Mouse (Mus musculus) c-Kit-positive CD71-positive TER-119-positive erythroid progenitor cells, embryonic 14.5 days (primary cell): ENCODE data around the gene D430041D05Rik.
"Not testable (repeated sequence)": the region's sequence is repeated elsewhere in the genome, so short reads cannot be mapped to it uniquely, and the experiment has no call there.

Experiments
- DNase-seq: peaks from one replicate; pipeline ENCODE4 v3.0.0-alpha.2; 2013; ENCODE audit warnings: low spot score

Gene D430041D05Rik

DNA sequence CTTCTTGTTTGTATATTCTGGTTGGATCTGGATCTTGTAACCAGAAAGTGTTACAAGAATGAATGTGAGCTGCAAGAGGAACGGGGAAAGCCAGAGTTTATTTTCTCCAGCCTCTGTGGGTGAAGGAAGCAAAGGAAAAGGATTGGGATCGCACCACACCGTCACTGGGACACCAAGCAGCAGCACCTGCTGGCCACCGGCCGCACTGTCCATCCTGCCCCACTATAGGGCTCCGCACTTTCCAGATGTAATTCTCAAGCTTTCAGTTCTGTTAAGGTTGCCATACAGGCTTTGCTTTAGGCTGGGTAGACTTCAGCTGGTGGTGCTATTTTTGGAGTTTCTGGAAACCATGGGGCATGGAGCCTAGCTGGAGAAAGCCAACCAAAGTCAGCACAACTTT lies 290.5 kb downstream of the D430041D05Rik start:
- DNase-seq: no peak

DNA sequence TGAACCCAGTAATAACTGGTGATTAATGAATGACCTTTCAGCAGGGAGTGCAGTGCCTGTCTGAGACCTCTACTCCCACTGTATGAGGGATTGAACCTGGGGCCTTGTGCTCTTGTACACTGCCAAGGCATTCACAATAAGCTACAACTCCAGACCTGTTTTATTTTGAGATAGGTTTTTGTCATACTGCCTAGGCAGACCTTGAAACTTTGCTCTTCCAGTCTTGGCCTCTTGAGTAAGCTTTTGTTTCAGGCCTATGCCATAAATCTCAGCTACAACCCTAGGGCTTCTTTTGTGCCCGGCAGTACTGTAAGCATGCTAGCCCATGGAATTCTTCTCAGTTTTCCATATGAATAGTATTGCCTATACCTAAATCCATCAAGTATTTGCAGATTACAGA lies 291.7 kb downstream of the D430041D05Rik start:
- DNase-seq: no peak

DNA sequence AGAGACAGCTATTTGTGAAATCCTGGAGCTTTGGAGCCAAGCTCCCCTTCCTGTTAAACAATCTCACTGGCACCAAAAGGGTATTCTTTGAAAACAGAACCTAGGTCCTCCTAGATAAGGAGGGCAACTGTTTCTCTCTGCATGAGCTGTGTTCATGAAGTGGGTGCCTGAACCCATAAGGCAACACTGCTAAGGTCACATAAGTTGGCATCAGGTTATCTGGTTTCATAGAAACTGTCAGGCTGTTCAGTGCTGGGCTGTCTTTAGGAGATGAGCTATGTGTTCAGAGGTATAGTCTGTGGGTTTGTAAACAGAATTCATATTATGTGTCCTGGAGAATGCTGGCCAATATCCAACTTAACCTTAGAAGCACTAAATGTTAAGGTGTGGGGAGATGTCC lies 293.6 kb downstream of the D430041D05Rik start:
- not testable (repeated sequence) for DNase-seq

DNA sequence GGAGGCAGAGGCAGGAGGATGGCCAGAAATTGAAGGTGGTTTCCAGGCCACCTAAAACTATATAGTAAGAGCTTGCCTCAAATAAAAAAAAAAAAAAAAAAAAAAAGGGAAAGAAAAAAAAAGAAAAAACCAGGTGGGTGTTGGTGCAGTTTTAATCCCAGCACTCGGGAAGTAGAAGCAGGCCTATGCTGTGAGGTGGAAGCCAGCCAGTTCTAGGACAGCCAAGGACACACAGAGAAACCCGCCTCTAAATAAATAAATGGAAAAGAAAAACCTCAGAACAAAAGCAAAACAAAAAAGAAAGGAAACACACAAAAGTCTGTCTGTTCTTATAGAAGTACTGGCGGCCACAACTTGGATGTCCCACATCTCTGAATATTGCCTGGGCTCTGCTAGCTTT lies 295.9 kb downstream of the D430041D05Rik start:
- no peak for DNase-seq

DNA sequence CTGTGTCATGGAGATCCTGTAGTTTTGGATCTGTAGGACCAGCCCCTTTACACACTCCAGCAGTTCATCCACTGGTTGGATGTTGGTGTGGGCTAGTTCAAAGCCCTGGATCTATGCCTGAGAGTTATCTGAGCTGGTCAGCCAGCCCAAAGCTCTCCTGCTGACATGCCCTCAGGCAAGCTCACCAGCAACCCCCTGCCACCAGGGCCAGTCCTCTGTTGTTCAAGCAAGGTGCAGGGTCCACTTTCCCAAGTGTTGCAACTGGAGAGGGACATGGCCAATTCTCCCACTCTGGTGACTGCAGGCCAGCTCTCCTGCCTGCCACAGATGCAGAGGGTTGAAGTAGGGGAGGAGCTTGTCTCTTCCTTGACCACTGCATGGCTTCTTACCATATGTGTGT lies 297.2 kb downstream of the D430041D05Rik start:
- not testable (repeated sequence) for DNase-seq

DNA sequence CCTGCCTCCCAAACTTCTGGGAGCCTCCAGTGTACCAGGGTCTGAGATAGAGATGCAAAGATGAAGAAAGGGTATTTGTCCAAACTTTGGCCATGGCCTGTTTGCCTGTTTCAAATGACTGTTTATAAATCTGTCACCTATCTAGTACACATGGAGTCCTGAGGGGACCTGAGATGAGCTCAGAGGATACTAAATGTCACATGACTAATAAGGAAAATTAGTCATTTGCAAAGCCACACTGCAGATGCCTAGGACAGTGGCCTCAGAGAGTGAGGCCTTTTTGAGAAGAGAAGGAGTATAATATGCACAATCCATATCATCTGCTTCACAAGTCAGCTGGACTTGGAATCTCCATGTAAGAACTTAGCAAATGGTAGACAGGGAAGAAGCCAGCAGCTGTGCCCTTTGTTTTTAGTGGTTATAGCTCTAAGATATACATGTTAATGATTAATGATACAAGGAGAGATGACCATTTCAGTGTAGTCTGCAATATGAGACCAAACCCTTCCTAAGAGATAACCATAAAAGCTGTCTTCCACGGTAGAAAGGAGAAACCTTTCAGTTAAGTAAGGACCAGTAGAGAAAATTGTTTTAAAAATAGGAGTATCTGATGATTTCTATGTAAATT lies 299.5 kb downstream of the D430041D05Rik start:
- not testable (repeated sequence) for DNase-seq

DNA sequence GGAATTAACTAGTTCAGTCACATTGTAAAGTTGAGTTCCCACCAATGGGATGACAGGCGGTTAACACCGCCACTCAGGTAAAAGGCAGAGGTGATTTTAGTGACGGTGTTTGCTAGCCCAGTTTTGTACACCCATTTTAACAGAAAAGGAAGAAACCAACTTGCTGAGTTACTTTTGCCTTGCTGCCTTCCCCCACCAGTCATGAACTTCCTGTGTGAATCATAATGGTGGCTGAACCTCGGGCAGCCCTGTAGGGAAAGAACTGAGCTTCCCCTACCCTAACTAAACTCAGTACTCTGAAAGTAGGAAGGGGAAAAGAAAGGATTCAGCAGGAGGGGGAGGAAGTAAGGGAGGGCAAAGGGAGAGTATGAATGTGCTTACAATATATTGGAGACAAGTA lies 300.8 kb downstream of the D430041D05Rik start:
- DNase-seq: no peak

DNA sequence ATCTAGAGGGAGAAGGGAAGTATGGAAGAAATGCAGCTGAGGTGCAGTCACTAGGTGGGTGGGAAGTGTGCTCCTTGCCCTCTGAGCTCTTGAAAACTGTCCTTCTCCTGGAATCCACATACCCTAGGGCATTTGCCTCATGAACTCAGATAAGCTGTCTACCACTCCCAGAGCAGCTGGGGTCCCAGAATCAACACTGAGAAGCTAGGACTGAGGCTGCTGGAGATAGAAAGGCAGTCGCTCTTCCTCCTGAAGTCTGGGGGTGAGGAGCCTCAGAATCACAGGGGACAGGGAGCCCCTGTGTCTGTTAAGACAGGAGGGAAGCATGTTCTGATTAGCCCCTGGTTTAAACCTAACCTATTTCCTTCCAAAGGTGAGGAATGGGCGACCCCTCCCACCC lies 301.3 kb downstream of the D430041D05Rik start:
- DNase-seq: no peak

DNA sequence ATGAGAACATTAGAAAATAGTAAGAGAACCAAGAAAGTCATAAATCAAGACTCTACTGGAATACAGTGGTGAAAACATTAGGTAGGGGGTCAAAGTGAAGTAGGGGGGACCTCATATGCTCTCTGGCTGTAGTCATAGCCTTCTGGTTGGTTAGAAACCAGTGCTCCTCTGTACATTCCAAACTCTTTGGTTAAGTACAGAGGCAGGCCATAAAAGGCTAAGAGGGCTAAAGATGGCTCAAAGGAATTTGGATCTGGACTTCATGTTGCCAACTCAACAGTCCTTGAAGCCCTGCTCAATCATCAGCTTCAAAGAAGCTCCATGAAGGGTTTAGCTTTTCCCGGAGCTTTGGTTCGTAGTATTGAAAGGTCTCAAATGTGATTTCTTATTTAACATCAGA lies 301.8 kb downstream of the D430041D05Rik start:
- not testable (repeated sequence) for DNase-seq

DNA sequence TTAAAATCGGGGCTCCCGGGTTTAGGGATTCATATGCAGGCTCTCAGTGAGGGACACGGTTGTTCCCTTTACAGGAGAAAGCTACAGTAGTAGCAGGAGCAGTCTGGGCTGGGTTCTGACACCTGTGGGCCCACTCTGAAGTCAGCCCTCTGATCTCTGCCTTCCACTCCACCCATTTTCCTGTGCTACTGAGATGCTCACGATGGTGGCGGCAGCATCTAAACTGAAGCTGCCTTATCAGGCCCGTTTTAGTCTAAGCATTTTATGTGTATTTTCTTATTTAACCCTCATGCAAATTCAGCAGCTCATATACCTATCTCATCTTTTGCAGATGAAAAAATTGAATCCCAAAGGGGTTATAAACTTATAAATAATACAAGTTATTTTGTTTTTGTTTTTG lies 306.0 kb downstream of the D430041D05Rik start:
- DNase-seq: no peak

DNA sequence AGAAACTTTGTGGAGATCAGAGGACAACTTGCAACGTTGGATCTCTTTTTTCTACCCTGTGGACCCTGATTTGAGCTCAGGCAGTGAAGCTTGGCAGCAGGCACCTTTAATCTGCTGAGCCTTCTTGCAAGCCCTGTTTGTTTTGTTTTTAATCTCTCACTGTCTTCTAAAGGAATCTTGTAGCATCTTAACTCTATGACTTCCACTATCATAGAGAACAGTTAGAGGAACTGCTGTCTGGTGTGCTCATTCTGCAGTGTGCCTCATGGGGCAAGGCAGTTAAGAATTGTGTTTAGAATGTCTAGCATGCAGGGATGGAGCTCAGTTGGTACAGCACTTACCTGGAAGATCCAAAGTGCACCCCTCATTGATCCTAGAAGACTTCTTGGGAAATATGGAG lies 310.9 kb downstream of the D430041D05Rik start:
- DNase-seq: no peak

DNA sequence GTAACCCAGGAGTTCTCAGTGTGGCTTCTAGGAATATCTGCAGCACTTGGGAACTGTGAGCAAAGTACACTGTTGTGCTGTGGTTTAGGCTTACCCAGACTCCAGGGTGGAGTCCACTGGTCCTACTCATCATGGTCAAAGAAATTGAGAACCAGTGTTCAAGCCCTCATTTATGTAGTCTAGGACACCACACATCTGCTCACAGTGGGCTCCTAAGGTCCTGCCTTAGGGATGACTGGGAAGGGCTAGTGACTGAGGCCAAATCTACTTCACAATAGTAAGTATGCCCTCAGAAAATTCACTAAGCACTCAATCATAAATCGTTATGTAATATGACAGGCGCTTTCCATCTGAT lies 311.6 kb downstream of the D430041D05Rik start:
- DNase-seq: no peak

DNA sequence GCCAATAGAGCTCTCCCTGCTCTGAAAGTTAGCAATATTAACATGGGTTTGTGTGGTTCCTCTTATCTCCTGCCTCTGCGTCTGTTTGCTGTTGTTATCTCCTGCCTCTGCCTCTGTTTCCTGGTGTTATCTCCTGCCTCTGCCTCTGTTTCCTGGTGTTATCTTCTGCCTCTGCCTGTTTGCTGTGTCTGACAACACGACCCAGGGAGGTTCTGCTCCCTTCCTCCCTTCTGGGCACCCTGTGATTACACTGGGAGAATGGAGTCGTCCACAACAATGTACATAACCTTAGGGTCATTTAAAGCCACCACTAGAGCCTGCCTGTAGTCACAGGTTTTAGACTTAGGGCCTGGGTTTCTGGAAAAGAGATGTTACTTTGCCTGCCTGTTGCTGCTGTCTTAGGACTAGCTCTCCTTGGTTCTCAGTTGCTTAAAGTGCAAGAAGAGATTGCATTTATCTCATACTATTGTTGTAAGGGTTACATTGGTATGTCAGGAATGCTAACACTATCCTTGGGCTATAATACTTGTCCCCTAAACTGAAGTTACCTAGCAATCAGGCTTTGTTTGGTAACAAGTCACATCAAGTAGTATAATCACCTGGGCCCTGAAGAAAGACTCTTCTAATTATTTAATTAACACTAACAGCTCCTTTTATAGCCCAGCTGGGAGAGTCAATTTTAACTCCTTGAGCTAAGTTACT lies 312.1 kb downstream of the D430041D05Rik start:
- peak; percentile 52 for DNase-seq

DNA sequence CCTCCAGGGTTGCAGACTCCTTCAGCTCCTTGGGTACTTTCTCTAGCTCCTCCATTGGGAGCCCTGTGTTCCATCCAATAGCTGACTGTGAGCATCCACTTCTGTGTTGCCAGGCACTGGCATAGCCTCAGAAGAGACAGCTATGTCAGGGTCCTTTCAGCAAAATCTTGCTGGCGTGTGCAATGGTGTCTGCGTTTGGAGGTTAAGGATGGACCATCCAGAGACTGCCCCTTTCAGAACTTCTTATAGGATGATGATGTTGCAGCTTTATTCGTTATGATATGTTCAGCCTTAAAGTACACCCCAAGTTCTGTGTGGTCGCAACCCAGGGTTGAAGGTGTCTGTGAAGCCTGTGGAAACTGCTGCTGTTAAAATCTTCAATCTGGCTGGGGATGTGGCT lies 313.4 kb downstream of the D430041D05Rik start:
- not testable (repeated sequence) for DNase-seq

DNA sequence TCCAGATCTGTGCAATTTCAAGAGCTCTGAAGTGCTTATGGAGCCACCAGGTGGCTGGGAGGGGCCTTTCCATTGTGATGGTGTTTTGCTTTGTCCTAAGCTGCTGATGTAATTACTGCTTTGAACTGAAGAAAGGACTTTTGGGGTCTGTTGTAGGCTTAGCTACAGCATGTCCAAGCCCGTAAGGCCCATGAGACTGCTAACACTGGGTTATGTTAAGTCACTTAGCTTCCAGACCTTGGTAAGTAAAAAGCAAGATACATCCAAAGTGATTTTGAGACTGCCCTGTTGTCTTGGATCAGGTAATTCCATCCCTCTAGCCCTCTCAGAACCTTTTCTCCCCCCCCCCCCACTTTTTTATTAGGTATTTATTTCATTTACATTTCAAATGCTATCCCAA lies 314.0 kb downstream of the D430041D05Rik start:
- DNase-seq: not testable (repeated sequence)

DNA sequence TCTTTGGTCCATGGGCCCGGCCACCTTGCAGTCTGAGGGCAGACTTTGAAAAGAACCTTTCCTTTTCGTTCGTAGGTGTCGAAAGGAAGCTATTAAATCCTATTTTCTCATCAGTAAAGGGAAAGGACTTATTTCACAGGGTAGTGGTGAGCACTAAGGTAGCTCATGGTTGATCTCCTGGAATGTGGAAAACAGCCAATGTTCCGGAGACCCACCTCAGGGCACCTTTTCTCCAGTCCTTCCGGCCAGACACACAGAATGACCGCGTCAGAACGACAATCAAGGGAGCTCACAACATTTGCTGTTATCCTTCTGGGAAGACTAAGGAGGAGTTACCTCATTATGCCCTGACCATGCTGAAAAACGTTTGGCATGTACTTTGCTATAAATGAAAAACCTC lies 314.6 kb downstream of the D430041D05Rik start:
- DNase-seq: no peak

DNA sequence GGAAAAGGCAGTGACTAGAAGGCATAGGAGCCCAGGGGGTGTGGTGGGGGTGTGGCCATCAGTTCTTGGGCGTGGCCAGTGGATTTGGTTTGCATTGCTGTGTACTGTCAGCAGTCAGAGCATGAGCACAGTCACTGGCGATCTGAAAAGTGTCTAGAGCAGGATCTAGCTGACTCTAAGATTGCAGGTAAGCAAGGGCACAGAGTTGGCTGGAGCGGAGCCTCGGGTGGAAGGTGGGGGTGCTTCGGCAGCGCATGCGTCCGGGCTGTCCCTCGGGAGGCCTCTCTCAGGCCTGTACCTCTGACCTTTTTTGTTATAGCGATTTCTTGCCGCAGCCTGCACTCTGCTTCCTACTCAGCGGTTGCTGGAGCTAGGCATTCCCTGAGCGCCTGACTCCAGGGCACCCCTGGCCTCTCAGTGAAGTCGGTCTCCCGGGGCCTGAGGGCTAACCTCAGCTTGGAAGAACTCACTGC lies 315.0 kb downstream of the D430041D05Rik start, which contains the start of gene Cd59a:
TSS of gene Cd59a (plus strand) at position 61 of the 473 bp plus-strand sequence.
- peak; percentile 92 for DNase-seq

DNA sequence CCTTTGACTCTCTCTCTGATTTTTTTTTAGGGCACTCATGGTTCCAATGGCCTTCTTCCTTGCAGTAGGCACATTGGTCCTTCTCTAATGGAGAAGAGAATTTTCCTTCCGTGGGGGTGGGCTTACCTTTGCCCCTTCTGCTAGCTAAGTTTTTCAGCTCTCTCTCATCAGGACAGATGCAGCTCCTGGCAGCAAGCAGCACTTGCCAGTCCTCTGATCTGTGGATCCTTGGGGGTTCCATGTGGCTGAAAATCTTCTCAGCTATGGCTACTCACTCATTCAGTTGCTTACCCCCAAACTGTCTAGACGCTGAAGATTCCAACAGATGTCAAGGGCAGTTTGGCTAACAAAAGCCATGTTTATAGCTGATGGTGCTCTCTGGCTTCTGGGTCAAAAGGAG lies 317.5 kb downstream of the D430041D05Rik start:
- no peak for DNase-seq
